Mouse (Mus musculus): ENCODE data around the gene Gigyf1.

DNA sequence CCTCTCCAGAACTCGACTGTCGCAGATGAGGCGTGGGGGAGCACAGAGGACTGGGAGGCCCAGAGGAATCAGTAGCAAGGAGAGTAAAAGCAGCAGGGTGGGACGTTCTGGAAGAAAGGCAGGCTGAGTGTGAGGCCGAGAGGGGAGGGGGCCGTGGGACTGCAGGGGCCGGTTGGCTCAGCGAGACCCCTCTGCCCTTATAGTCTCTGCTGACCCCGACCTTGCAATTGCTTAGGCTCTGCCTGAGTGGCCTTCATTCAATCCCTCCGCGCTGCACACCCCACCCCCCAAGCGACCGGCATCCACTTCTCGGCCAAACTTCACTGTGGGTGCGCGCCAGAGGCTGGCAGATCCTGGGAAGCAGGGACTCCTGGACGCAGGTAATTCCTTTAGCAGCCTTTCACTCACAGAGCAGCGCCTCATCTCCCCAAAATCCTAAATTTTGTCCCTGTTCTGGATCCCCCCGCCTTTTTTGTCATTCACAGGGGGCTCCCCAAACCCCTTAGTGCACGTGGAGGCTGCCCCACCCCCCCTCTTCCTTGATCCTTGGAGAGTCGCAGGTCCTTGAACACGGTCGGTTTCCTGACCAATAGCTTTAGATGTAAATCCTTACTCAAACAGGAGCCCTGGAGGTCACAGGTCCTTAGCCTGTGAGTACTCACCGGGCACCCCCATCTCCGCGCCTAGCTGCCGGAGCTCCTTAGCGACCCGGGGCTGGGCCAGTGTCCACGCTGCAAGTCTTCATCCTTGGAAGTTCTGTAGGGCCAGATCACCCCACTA lies 33.1 kb upstream of the Gigyf1 start:
- TF ChIP-seq GATA1 (IDR thresholded peaks at IDR 0.05; ENCODE audit: low read length) (no peak), TAL1 (IDR thresholded peaks at IDR 0.05; ENCODE audit: low read length) (no peak)
